Mouse (Mus musculus) layer of hippocampus, postnatal 10 days (tissue): ENCODE results near the gene Stub1. TPM values are rescaled to one million over a fixed set of nuclear protein-coding genes. Genes with fewer than 3 reads are reported as not detected.

Experiments used
- DNase-seq, 2 experiments: peaks; one replicate each; pipeline ENCODE4 v3.0.0; 2021; ENCODE audit warnings: low spot score in 2 of 2
- total RNA-seq, 2 experiments: library from RNA; stranded (reverse); gene quantifications; 2 replicates each; pipeline ENCODE4 v1.2.3; 2021

The Stub1 gene
- total RNA-seq, 2 experiments from 2014 or later: 168 to 169 TPM

DNA sequence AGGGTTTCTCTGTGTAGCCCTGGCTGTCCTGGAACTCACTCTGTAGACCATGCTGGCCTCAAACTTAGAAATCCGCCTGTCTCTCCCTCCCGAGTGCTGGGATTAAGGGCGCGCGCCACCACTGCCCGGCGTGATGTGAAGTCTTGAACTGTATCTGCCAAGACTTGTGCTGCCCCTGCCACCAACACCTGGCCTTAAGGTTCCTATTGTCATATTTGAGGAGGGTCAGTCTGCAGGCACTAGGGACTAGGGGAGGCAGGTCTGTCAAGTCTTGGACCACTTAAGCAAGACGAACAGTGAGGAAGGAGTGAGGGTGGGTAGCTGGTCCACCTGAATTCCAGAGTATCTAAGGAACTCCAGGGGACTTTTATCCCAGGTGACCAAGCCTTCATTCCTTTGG is 36.3 kb upstream of the Stub1 start:
- no peak for DNase-seq

DNA sequence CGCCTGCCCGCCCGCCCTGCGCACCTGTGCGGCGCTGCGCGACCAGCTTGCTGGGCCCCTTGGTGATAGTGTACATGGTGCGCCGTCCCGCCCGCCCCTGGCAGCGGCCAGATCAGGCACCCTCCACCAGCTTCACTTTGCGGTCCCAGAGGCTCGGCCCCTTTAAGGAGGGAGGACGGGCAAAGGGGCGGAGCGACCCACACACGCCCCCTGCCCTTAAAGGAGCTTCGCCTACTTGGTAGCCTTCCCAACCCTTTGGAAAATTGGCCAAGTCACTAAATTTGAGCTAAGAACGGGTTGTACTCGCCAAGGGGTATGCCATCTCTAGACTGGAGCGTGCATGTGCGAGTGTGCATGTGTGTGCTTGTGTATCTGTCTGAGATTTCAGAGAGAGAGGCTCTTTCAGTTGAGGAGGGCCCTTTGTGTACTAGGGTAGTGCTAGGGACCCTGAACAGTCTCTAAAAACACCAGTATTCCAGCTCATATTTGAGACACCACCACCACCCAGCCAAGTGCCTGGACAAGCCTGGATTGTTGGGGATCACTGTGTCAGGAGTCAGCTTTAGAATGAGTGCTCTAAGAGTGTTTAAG is 35.5 kb upstream of the Stub1 start, which contains the start of gene Mcrip2:
Gene Mcrip2 (minus strand): TSS at position 164 of the 591 bp plus-strand sequence.
- peak; percentile 72 to 82 for DNase-seq

GRCm38 (mm10) chr17:25867836-25868600 is 34.8 kb upstream of the Stub1 start:
- peak; percentile 50 to 63 for DNase-seq

DNA sequence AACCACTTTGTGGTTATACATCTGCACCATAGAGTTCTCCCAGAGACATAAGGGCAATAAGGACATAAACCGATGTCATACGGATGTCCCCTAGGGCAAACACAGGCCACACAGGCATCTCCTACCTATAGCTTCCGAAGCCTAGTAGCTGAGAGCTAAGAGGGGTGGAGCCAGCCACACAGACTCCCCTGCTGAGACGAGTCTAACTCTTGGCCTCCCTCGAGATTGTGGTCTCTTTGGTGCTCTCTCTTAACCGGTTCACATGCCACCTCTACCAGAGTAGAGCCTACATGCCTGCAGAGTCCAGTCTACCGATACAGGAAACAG is 34.3 kb upstream of the Stub1 start:
- DNase-seq: no peak

DNA sequence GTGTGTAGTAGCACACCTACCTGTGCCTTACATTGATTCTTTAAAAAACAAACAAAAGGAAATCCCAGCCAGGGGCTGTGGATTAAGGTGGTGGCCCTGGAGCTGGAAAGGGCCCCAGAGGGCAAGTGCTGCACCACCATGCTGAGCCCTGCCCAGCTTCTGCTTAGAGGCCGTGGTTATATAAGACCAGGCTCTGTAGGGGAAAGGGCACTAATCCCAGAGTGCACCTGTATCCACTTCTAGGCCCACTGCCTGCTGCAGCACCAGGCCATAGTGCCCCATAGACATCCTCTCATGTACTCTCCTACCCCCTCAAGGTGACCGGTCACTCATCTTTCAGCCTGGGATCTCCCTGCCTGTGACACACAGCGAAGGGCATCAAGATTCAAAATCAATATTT is 33.0 kb upstream of the Stub1 start:
- DNase-seq: no peak

- no peak for DNase-seq
Observed at GRCm38 (mm10) chr17:25865288-25865687, 32.1 kb upstream of the Stub1 start.

GRCm38 (mm10) chr17:25864311-25864710 is 31.1 kb upstream of the Stub1 start:
- no peak for DNase-seq

- no peak for DNase-seq
Observed at GRCm38 (mm10) chr17:25863681-25864080, 30.5 kb upstream of the Stub1 start.

- no peak for DNase-seq
Observed at GRCm38 (mm10) chr17:25861704-25862612, 28.8 kb upstream of the Stub1 start.

- peak; percentile 89 to 90 for DNase-seq
Observed at GRCm38 (mm10) chr17:25860832-25861703, 27.9 kb upstream of the Stub1 start, which contains the start of gene Wdr90. Gene Wdr90 (minus strand): TSS chr17:25861501.

DNA sequence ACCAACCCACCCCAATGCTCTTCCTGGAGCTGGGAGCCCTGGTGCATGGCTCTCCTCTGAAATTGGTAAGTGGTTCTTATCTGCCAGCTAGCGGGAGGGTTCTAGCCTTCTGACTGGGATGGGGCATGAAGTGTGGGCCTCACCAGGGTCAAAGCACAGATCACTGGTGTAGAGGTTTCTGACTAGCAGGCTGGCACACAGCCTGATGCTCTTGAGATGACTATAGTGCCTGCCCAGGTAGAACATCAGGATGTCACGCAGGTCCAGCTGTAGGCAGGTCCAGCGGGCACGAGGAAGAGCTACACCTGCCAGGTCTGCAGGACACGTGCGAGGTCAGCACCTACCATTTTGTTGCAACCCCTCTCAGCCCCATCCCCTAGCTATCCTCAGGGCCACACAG is 27.0 kb upstream of the Stub1 start:
- DNase-seq: no peak

DNA sequence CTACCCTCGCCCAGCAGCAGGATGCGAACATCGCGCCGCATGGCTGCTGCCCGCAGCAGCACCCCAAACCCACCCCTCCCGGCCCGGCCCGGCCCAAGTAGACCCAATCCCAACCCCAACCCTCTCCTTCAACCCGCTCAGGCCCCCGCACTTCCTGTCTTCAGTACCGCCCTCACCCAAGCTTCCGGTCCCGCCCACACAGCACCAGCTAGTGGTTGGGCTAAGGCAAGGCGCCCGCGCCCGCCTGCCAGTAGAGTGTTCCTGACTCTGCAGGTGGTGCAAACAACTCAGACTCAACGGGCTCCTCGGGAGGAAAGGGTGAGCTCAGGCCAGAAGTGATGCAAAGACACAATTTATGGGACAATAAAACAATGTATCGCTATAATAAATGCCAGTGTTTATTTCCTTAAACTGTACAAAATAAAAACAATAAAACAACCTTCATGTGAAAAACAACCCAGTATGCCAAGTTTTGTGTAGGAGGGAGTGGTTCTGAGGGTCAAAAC is 11.2 kb upstream of the Stub1 start, which contains the start of gene Rhot2:
Gene Rhot2 (minus strand): TSS at position 456 of the 506 bp plus-strand sequence.
- DNase-seq: peak; percentile 92 to 95

DNA sequence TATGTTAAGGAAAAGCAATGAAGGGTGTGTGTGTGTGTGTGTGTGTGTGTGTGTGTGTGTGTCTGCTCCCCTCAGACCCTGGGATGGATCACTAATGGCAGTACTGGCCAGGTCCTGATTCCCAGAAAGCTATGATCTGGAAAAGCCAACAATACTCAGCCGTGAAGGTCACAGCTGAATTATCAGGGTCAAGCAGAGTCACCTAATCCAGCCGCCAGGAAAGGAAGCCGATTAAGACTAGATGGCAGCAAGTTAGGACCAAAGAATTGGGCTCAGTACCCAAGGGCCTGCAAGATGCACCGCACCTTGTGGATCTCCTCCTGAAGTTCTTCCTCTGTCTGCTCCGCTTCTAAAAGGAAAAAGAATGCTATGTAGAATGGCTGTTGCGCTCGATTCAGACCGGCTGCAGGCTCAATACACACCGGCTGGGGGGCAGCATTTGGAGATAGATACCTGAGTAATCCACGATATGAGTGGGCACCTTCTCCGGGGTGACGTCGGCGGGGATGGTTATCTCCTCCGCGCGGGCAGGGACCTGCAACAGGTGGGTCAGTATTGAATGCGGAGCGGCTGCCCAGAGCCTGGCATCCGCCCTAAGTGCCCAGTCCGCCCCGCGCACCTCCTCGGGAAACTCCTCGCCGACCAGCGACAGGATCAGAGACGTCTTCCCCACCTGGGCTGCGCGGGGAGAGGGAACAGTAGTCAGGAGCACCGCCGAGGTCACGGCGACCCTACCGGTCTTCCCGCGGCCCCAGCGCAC is 10.6 kb upstream of the Stub1 start:
- DNase-seq: no peak

DNA sequence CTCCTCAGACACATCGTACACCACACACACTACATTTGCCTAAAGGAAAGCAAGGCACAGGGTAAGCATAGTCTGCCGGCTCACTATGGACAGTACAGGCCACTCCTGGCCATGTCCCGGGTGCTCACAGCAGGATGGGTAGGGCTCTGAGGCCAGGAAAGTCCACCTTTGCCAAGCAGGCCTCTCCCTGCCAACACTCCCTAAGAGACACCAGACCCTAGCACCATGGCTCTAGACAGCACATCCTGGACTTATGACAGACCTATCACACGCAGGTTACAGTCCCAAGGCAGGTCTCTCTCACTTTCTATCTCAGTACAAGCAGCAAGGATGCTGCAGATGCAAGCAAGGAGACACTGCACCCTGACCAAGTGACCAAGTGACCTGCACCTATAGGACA is 9.9 kb upstream of the Stub1 start:
- DNase-seq: no peak

DNA sequence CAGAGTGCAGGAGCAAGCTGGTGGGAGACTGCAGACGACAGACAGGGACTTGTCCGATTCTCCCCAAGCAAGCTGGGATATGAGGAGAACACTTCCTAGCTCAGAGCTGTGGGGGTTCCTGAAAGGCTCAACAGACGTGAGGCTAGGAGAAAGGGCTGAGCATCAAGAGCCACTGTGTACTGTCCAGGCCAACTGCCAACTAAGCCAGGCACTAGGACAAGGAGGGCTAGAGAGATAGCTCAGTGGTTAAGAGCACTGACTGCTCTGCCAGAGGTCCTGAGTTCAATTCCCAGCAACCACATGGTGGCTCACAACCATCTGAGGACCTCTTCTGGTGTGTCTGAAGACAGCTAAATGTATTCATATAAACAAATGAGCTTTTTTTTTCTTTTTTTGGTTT is 9.3 kb upstream of the Stub1 start:
- DNase-seq: no peak

DNA sequence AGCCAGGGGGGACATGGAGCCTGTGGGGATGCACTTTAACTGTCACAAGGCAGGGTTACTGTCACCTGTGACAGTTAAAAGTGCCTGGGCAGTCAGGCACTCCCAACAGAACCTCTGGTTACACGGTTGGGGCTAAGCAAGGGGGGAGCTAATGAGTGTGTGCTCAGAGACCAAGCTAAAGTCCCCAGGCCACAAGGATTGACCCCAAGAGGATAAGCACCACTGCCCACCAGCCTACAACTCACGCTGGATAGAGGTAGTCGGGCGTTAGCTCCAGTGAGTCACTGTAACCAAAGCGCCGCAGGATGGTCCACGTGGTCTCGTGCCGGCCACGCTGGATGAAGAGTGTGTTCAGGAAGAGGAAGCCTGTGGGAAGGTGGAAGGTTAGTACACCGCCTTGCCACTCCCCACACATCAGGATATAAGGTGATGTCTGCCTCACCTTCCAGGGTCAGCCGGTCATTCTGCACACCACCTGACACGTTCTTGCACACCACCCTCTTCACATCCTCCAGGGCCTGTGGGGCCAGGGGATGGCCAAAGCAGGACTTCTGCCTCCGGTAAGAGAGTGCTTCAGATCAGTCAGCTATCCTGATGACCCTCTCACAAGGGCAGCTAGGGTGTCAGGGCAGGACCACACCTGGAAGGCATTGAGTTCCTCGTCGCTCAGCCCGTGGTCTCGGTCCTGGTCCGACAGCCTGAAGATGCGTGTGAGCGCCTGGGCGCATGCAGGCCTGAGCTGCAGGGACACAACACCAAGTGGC is 8.1 kb upstream of the Stub1 start, which contains the start of gene Gm20683:
Gene Gm20683 (minus strand): TSS at position 647 of the 764 bp plus-strand sequence.
- no peak for DNase-seq

DNA sequence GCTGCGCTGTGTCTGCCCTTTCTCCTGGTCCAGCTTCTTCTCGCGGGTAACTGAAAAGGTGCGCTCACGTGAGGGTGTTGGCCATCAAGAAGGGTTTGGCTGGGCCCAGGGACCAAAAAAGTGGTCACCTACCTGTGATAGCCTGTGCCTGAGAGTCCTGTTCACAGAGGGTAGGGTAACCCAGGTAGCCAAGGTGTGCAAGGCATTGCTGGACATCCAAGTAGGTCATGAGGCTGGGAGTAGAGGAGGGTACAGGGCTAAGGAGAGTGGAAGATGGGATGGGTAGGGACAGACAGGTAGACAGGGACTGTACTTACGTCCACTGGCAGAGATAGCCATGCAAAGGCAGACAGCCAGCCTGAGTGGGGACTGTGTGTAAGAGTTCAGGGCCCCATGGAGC is 7.3 kb upstream of the Stub1 start:
- no peak for DNase-seq

- DNase-seq: no peak
Observed at GRCm38 (mm10) chr17:25839455-25840235, 6.4 kb upstream of the Stub1 start.
